Mouse (Mus musculus) liver, embryonic 14.5 days (tissue): ENCODE measurements around the gene Slc7a5. TPM values are rescaled to one million over a fixed set of nuclear protein-coding genes. Genes with fewer than 3 reads are reported as not detected.

Experiments
- ATAC-seq: fragments of 200-750 bp; cut with Nextera tagmentation; 2 replicates; pipeline ENCODE4 v1.8.0; 2017; ENCODE audit warnings: moderate number of reproducible peaks, mild to moderate bottlenecking, moderate library complexity; ENCODE audit not compliant: insufficient read depth
- DNase-seq, 3 experiments: peaks; one replicate each; pipeline ENCODE4 v3.0.0-alpha.2; 2012 to 2013; ENCODE audit warnings: low read depth in 3 of 3, low spot score in 3 of 3
- H3K27ac ChIP-seq: fragments of 300-500 bp; sonication (generic); 2 replicates; pipeline ENCODE4 v1.5.1; 2014; ENCODE audit warnings: moderate library complexity, mild to moderate bottlenecking, control low read depth, inconsistent platforms
- H3K27me3 ChIP-seq: fragments of 300-500 bp; sonication (generic); 2 replicates; pipeline ENCODE4 v1.6.1; 2014; ENCODE audit warnings: mild to moderate bottlenecking, low read length, moderate library complexity; ENCODE audit not compliant: control insufficient read depth, insufficient read depth
- H3K36me3 ChIP-seq: fragments of 300-500 bp; sonication (generic); replicated peaks from 2 replicates; pipeline ENCODE4 v1.6.1; 2014; ENCODE audit warnings: low read depth; ENCODE audit not compliant: control insufficient read depth, insufficient read depth
- H3K4me1 ChIP-seq, 2 experiments: fragments of 200-500 bp in 1 of 2; fragments of 300-500 bp in 1 of 2; sonication (generic) in 1 of 2; replicated peaks; 2 replicates each; pipeline ENCODE4 v1.6.1; 2012 to 2014; ENCODE audit warnings: antibody characterized with exemption in 1 of 2, inconsistent platforms in 1 of 2, low read length in 1 of 2; ENCODE audit not compliant: control insufficient read depth in 2 of 2, insufficient read depth in 2 of 2
- H3K4me2 ChIP-seq: fragments of 300-500 bp; sonication (generic); 2 replicates; pipeline ENCODE4 v1.6.1; 2014; ENCODE audit warnings: low read depth, mild to moderate bottlenecking, control low read depth, moderate library complexity
- H3K4me3 ChIP-seq, 2 experiments: fragments of 200-500 bp in 1 of 2; fragments of 300-500 bp in 1 of 2; sonication (generic) in 1 of 2; 2 replicates each; pipeline ENCODE4 v1.5.1; 2012 to 2014; ENCODE audit warnings: low read depth in 2 of 2, low read length in 2 of 2, mild to moderate bottlenecking in 2 of 2, control low read depth in 1 of 2, inconsistent platforms in 1 of 2, moderate library complexity in 1 of 2; ENCODE audit not compliant: insufficient read depth in 1 of 2
- H3K9ac ChIP-seq: fragments of 300-500 bp; sonication (generic); replicated peaks from 2 replicates; pipeline ENCODE4 v1.6.1; 2014; ENCODE audit warnings: mild to moderate bottlenecking, control low read depth, moderate library complexity
- H3K9me3 ChIP-seq: fragments of 300-500 bp; sonication (generic); 2 replicates; pipeline ENCODE4 v1.6.1; 2016; ENCODE audit warnings: low read length, mixed read lengths; ENCODE audit not compliant: control insufficient read depth
- CTCF ChIP-seq: IDR thresholded peaks from 2 replicates; pipeline ENCODE4 v1.5.1; 2016; ENCODE audit warnings: antibody characterized with exemption, low read depth, control low read depth
- EP300 ChIP-seq: IDR thresholded peaks from 2 replicates; pipeline ENCODE4 v1.6.1; 2016; ENCODE audit warnings: antibody characterized with exemption, low read depth
- WGBS: fragments of 180-500 bp; shearing (Covaris S2); extraction: QIAGEN DNeasy Blood & Tissue Kit; methylation state at CpG from one replicate; pipeline ENCODE4 v1.1.7; 2014; ENCODE audit not compliant: insufficient replicate concordance; 5-methylcytosine and 5-hydroxymethylcytosine counted together
- polyA plus RNA-seq, 2 experiments: library from polyadenylated mRNA; depleted of rRNA in 1 of 2; stranded (reverse) in 1 of 2; unstranded in 1 of 2; fragments of >200 nt; fragmentation: Nextera tagmentation in 1 of 2; extraction: Ambion mirVana in 1 of 2; gene quantifications; 2 replicates each; pipeline versions ENCODE4 v1.2.1 to v1.2.3; 2012 to 2014

Gene Slc7a5
- polyA plus RNA-seq, 2 experiments = 36.7 to 40.0 TPM

GRCm38 (mm10) chr8:121949941-121950748, 42.7 kb upstream of the Slc7a5 start:
- peak; percentile 67 for TF ChIP-seq EP300
- TF ChIP-seq CTCF = no peak
- peaks cover 29 to 48% of the 10 kb centered on the region in 2 experiments for H3K4me1 ChIP-seq
- DNase-seq = peak; percentile 96 to 98 (median 97)
- peak overlapping the region; percentile 87 to 97 for H3K4me3 ChIP-seq
- peak overlapping the region; percentile 57 for H3K27ac ChIP-seq
- H3K9ac ChIP-seq = peak overlapping the region; percentile 91
- no peaks in the 10 kb centered on the region for H3K9me3 ChIP-seq
- under 1% methylated on average over 66 of the region's 66 CpGs for WGBS
- peak overlapping the region; percentile 93 for H3K4me2 ChIP-seq
- no peaks in the 10 kb centered on the region for H3K27me3 ChIP-seq
- H3K36me3 ChIP-seq = peaks cover 3% of the 10 kb centered on the region; the same call in 1 of the 2 replicates
- ATAC-seq = peak; percentile 90

DNA sequence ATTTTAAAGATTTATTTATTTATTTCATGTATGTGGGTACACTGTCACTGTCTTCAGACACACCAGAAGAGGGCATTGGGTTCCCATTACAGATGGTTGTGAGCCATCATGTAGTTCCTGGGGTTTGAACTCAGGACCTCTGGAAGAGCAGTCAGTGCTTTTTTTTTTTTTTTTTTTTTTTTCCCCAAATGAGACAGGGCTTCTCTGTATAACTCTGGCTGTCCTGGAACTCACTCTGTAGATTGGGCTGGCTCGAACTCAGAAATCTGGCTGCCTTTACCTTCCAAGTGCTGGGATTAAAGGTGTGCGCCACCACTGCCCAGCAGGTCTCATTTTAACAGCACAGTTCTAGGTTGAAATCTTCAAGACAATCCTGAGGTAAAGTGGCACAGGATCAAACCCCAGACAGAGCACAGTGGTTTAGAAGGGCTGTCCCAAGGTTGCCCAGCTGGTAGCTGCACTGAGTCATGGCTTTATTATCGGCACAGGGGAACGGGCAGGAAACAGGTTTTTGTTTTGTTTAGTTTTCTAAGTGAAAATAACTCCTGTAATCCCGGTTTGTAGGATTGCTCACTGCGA, 41.8 kb upstream of the Slc7a5 start, which contains the start of gene Banp:
Gene Banp (plus strand): TSS at position 529 of the 579 bp plus-strand sequence.
- H3K9ac ChIP-seq = peak within 1 kb of the TSS; percentile 91
- H3K27ac ChIP-seq = peak within 1 kb of the TSS; percentile 57
- no peaks in the 10 kb centered on the region for H3K9me3 ChIP-seq
- DNase-seq (no peak), ATAC-seq (no peak)
- H3K4me3 ChIP-seq = peak within 1 kb of the TSS; percentile 87 to 97
- no peaks in the 10 kb centered on the region; the same call in 1 of the 2 replicates for H3K36me3 ChIP-seq
- H3K4me1 ChIP-seq = peaks cover 29 to 40% of the 10 kb centered on the region in 2 experiments
- TF ChIP-seq EP300 (no peak), CTCF (no peak)
- peak within 1 kb of the TSS; percentile 93 for H3K4me2 ChIP-seq
- no peaks in the 10 kb centered on the region for H3K27me3 ChIP-seq
- 52% methylated on average over 6 of the region's 6 CpGs for WGBS

- Histone ChIP-seq H3K4me3 (peak overlapping the region; percentile 55 to 72), H3K36me3 (no peaks in the 10 kb centered on the region; the same call in 1 of the 2 replicates), H3K27ac (peak overlapping the region; percentile 42), H3K27me3 (no peaks in the 10 kb centered on the region), H3K4me1 (peaks cover 29 to 36% of the 10 kb centered on the region in 2 experiments), H3K9me3 (no peaks in the 10 kb centered on the region), H3K4me2 (peak overlapping the region; percentile 76), H3K9ac (peak overlapping the region; percentile 73)
- DNase-seq (no peak), ATAC-seq (no peak)
- WGBS = 52% methylated on average over 19 of the region's 19 CpGs
- TF ChIP-seq CTCF (no peak), EP300 (no peak)
Measured at GRCm38 (mm10) chr8:121948321-121949145, 41.0 kb upstream of the Slc7a5 start.

- ATAC-seq (peak; percentile 36), DNase-seq (peak; percentile 82 to 91 (median 86))
- H3K4me2 ChIP-seq = peak overlapping the region; percentile 76
- TF ChIP-seq CTCF (no peak), EP300 (no peak)
- peak overlapping the region; percentile 55 to 72 for H3K4me3 ChIP-seq
- under 1% methylated on average over 18 of the region's 18 CpGs for WGBS
- no peaks in the 10 kb centered on the region for H3K36me3 ChIP-seq
- peak overlapping the region; percentile 73 for H3K9ac ChIP-seq
- H3K9me3 ChIP-seq = no peaks in the 10 kb centered on the region
- H3K27ac ChIP-seq = peak overlapping the region; percentile 77
- H3K27me3 ChIP-seq = no peaks in the 10 kb centered on the region
- peaks cover 27 to 31% of the 10 kb centered on the region in 2 experiments for H3K4me1 ChIP-seq
Measured at GRCm38 (mm10) chr8:121947753-121948141, 40.3 kb upstream of the Slc7a5 start.
